11 mouse cellular contexts compared by ENCODE assay signal in the genomic region with DNA sequence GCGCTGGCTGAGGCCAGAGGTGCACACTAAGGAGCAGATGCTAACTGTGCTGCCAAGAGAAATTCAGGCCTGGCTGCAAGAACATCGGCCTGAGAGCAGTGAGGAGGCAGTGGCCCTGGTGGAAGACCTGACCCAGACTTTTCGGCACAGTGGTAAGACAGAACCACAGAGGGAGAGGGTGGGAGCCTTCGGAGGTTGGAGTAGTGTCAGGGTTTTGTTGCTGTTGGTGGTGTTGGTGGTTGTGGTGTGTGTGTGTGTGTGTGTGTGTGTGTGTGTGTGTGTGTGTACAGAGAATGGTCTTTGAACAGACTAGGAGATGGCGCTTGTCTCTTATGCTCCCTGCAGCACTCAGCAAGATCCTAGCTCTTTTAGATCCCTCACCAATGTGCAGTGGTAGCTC. TPM values are rescaled to one million over a fixed set of nuclear protein-coding genes. Genes with fewer than 3 reads are reported as not detected.
DNase-seq lines count a peak whose midpoint lies in the region; ATAC-seq and TF ChIP-seq lines count a peak whose summit lies in the region.
"Had no signal": no experiment of that assay in that cellular context is flagged by ENCODE, and none has a peak within 500 bp of the region (broad histone marks: within the 10 kb centered on the region; RNA-seq: fewer than 3 reads in every experiment).

No protein-coding gene starts in this region.

- 0 out of 2 replicates have a peak overlapping the region, but pooled peaks have one; percentile 0 for H3K4me3 ChIP-seq in forebrain, embryonic 12.5 days (replicated peaks)
- H3K4me3 ChIP-seq in forebrain, embryonic 11.5 days (ENCODE audit: low read depth, low read length) = no peak overlapping the region
- peak overlapping the region; percentile 33; the same call in 1 of the 2 replicates for H3K4me3 ChIP-seq in layer of hippocampus, adult 2 months
- peak overlapping the region; percentile 28 for H3K4me3 ChIP-seq in cortical plate, adult 2 months (ENCODE audit: insufficient read depth, low read length)
- H3K4me3 ChIP-seq in intestine, embryonic 16.5 days (ENCODE audit: low read length) = no peak overlapping the region

- no peak for TF ChIP-seq CTCF in layer of hippocampus, adult 2 months (conservative IDR thresholded peaks at IDR 0.05)
- no peak for TF ChIP-seq CTCF in cortical plate, adult 2 months (IDR thresholded peaks at IDR 0.05; ENCODE audit: extremely low read depth, insufficient read depth, low read length)

- peaks cover 47% of the 10 kb centered on the region for H3K36me3 ChIP-seq in forebrain, embryonic 12.5 days (replicated peaks)
- peaks cover 8% of the 10 kb centered on the region; the same call in 1 of the 2 replicates for H3K36me3 ChIP-seq in forebrain, embryonic 11.5 days (ENCODE audit: control insufficient read depth, insufficient read depth, low read length)
- peaks cover 8% of the 10 kb centered on the region for H3K36me3 ChIP-seq in intestine, embryonic 16.5 days (ENCODE audit: control insufficient read depth, insufficient read depth, low read length)

- 0 out of 2 replicates have a peak overlapping the region, but pooled peaks have one; percentile 1 for H3K9ac ChIP-seq in forebrain, embryonic 12.5 days
- H3K9ac ChIP-seq in forebrain, embryonic 11.5 days (ENCODE audit: low read length) = no peak overlapping the region
- H3K9ac ChIP-seq in intestine, embryonic 16.5 days (ENCODE audit: low read depth, low read length) = peak overlapping the region; percentile 40; the same call in 1 of the 2 replicates

- 86% methylated on average over 5 of the region's 5 CpGs for WGBS in forebrain, embryonic 12.5 days
- 81% methylated on average over 5 of the region's 5 CpGs for WGBS in forebrain, embryonic 11.5 days
- WGBS in intestine, embryonic 16.5 days = 81% methylated on average over 5 of the region's 5 CpGs

- peak overlapping the region; percentile 22 for H3K4me2 ChIP-seq in forebrain, embryonic 12.5 days
- no peak overlapping the region for H3K4me2 ChIP-seq in forebrain, embryonic 11.5 days (ENCODE audit: low read depth, low read length, severe bottlenecking)
- H3K4me2 ChIP-seq in intestine, embryonic 16.5 days (ENCODE audit: low read depth, low read length) = no peak overlapping the region

- no peak for ATAC-seq in forebrain, embryonic 12.5 days (ENCODE audit: low FRiP score)
- no peak for ATAC-seq in forebrain, embryonic 11.5 days (replicated peaks; ENCODE audit: low FRiP score)
- no peak for ATAC-seq in intestine, embryonic 16.5 days

- DNase-seq in forebrain, embryonic 11.5 days (ENCODE audit: low spot score) = no peak
- no peak for DNase-seq in layer of hippocampus, adult 2 months (ENCODE audit: low spot score in 2 of 2)
- DNase-seq in layer of hippocampus, adult 8-10 months (ENCODE audit: low spot score in 2 of 2) = no peak
- DNase-seq in urinary bladder, adult 18-20 months (ENCODE audit: low spot score in 2 of 2) = no peak
- DNase-seq in cerebellum, postnatal 4 days (ENCODE audit: low spot score in 2 of 2) = no peak
- DNase-seq: cerebellum, postnatal 36 days; kidney, adult 18-20 months; lung, postnatal 14 days had no signal

- no peak for TF ChIP-seq POLR2A in cortical plate, adult 2 months (IDR thresholded peaks at IDR 0.05; ENCODE audit: extremely low read depth, insufficient read depth, low read length)

- no peak overlapping the region for H3K27ac ChIP-seq in forebrain, embryonic 12.5 days
- H3K27ac ChIP-seq in forebrain, embryonic 11.5 days (ENCODE audit: low read depth, low read length) = no peak overlapping the region
- H3K27ac ChIP-seq in layer of hippocampus, adult 2 months = peak overlapping the region; percentile 51
- peak overlapping the region; percentile 8; the same call in 1 of the 2 replicates for H3K27ac ChIP-seq in cortical plate, adult 2 months (ENCODE audit: insufficient read depth, low read length)
- H3K27ac ChIP-seq in intestine, embryonic 16.5 days (ENCODE audit: low read length) = peak overlapping the region; percentile 28; the same call in 1 of the 2 replicates

- H3K9me3 ChIP-seq in forebrain, embryonic 12.5 days = no peaks in the 10 kb centered on the region
- H3K9me3 ChIP-seq in forebrain, embryonic 11.5 days (ENCODE audit: control insufficient read depth, low read length) = no peaks in the 10 kb centered on the region
- no peaks in the 10 kb centered on the region for H3K9me3 ChIP-seq in intestine, embryonic 16.5 days (ENCODE audit: control insufficient read depth, low read length)

- H3K27me3 ChIP-seq in forebrain, embryonic 12.5 days = no peaks in the 10 kb centered on the region
- no peaks in the 10 kb centered on the region for H3K27me3 ChIP-seq in forebrain, embryonic 11.5 days (ENCODE audit: control insufficient read depth, insufficient read depth, low read length)
- no peaks in the 10 kb centered on the region for H3K27me3 ChIP-seq in intestine, embryonic 16.5 days (replicated peaks; ENCODE audit: control insufficient read depth, insufficient read depth, low read length)

- peaks cover 34% of the 10 kb centered on the region for H3K4me1 ChIP-seq in forebrain, embryonic 12.5 days
- H3K4me1 ChIP-seq in forebrain, embryonic 11.5 days (replicated peaks; ENCODE audit: control insufficient read depth, insufficient read depth, low read length) = peaks cover 3% of the 10 kb centered on the region; the same call in 1 of the 2 replicates
- peaks cover 12% of the 10 kb centered on the region for H3K4me1 ChIP-seq in cortical plate, adult 2 months (ENCODE audit: control insufficient read depth, insufficient read depth, low read length)
- peaks cover 28% of the 10 kb centered on the region for H3K4me1 ChIP-seq in intestine, embryonic 16.5 days (ENCODE audit: control insufficient read depth, insufficient read depth, low read length)

RNA-seq across cellular contexts. Expression of gene Zscan2, which starts 2.8 kb away (rescaled TPM):
- 3.7 and 4.5 TPM in 2 replicates for polyA plus RNA-seq in forebrain, embryonic 12.5 days (2016; fragmentation: Nextera tagmentation; extraction: Ambion mirVana)
- polyA plus RNA-seq in forebrain, embryonic 11.5 days (2014; fragmentation: Nextera tagmentation; extraction: Ambion mirVana) = 3.3 and 3.8 TPM in 2 replicates
- 10 to 100 TPM; 15.1 to 17.4 TPM for total RNA-seq in layer of hippocampus, adult 2 months (2021)
- 10 to 100 TPM; 11.8 to 15.0 (median 13.5) TPM for total RNA-seq in layer of hippocampus, adult 8-10 months (2022)
- 10.2 and 11.1 TPM in 2 replicates for polyA plus RNA-seq in cortical plate, adult 2 months (2012; rRNA removed)
- polyA plus RNA-seq in intestine, embryonic 16.5 days (2015; fragmentation: Nextera tagmentation; extraction: Ambion mirVana) = 1.4 TPM in 2 replicates

RNA-seq across cellular contexts. Expression of gene Wdr73, which starts 37.5 kb away (rescaled TPM):
- polyA plus RNA-seq in forebrain, embryonic 12.5 days (2016; fragmentation: Nextera tagmentation; extraction: Ambion mirVana) = 40.6 and 46.5 TPM in 2 replicates
- polyA plus RNA-seq in forebrain, embryonic 11.5 days (2014; fragmentation: Nextera tagmentation; extraction: Ambion mirVana) = 40.5 and 41.6 TPM in 2 replicates
- total RNA-seq in layer of hippocampus, adult 2 months (2021) = 10 to 100 TPM; 31.2 to 33.3 TPM
- 10 to 100 TPM; 26.9 to 36.3 (median 30.5) TPM for total RNA-seq in layer of hippocampus, adult 8-10 months (2022)
- 29.6 and 30.5 TPM in 2 replicates for polyA plus RNA-seq in cortical plate, adult 2 months (2012; rRNA removed)
- polyA plus RNA-seq in intestine, embryonic 16.5 days (2015; fragmentation: Nextera tagmentation; extraction: Ambion mirVana) = 27.8 and 33.4 TPM in 2 replicates

RNA-seq across cellular contexts. Expression of gene Iqgap1, which starts 37.7 kb away (rescaled TPM):
- polyA plus RNA-seq in forebrain, embryonic 12.5 days (2016; fragmentation: Nextera tagmentation; extraction: Ambion mirVana) = 30.8 and 31.6 TPM in 2 replicates
- 28.0 and 29.1 TPM in 2 replicates for polyA plus RNA-seq in forebrain, embryonic 11.5 days (2014; fragmentation: Nextera tagmentation; extraction: Ambion mirVana)
- 10 to 100 TPM; 19.4 to 21.6 TPM for total RNA-seq in layer of hippocampus, adult 2 months (2021)
- 10 to 100 TPM; 26.3 to 29.4 (median 26.8) TPM for total RNA-seq in layer of hippocampus, adult 8-10 months (2022)
- polyA plus RNA-seq in cortical plate, adult 2 months (2012; rRNA removed) = 18.9 and 19.8 TPM in 2 replicates
- polyA plus RNA-seq in intestine, embryonic 16.5 days (2015; fragmentation: Nextera tagmentation; extraction: Ambion mirVana) = 64.3 and 66.2 TPM in 2 replicates

RNA-seq across cellular contexts. Expression of gene Nmb, which starts 41.4 kb away (rescaled TPM):
- polyA plus RNA-seq in forebrain, embryonic 12.5 days (2016; fragmentation: Nextera tagmentation; extraction: Ambion mirVana) = 7.8 and 8.6 TPM in 2 replicates
- 7.3 and 8.6 TPM in 2 replicates for polyA plus RNA-seq in forebrain, embryonic 11.5 days (2014; fragmentation: Nextera tagmentation; extraction: Ambion mirVana)
- total RNA-seq in layer of hippocampus, adult 2 months (2021) = 10 to 100 TPM; 10.7 to 13.7 TPM
- total RNA-seq in layer of hippocampus, adult 8-10 months (2022) = 10 to 100 TPM in 1 of 4 experiments, 1 to 10 TPM in 3; 8.3 to 12.2 (median 9.2) TPM
- polyA plus RNA-seq in cortical plate, adult 2 months (2012; rRNA removed) = 11.0 and 17.0 TPM in 2 replicates
- 3.9 and 4.1 TPM in 2 replicates for polyA plus RNA-seq in intestine, embryonic 16.5 days (2015; fragmentation: Nextera tagmentation; extraction: Ambion mirVana)

Comparison
In these comparisons a context has a peak if more than half of its experiments do, and no peak if none do; other contexts are left out.
1. H3K4me3 ChIP-seq: peak in forebrain, embryonic 12.5 days (single experiment), layer of hippocampus, adult 2 months (single experiment) and cortical plate, adult 2 months (single experiment); none in forebrain, embryonic 11.5 days (single experiment) and intestine, embryonic 16.5 days (single experiment).
2. H3K27ac ChIP-seq: peak in layer of hippocampus, adult 2 months (single experiment), cortical plate, adult 2 months (single experiment) and intestine, embryonic 16.5 days (single experiment); none in forebrain, embryonic 12.5 days (single experiment) and forebrain, embryonic 11.5 days (single experiment).